Mouse (Mus musculus) regulatory T cell (primary cell): ENCODE data around the gene Catsper1.
"Not testable (repeated sequence)": the region's sequence is repeated elsewhere in the genome, so short reads cannot be mapped to it uniquely, and the experiment has no call there.

Experiments used
- in situ Hi-C: fragments of 300-600 bp; cut with MboI, MseI; formaldehyde crosslinking; loops from one replicate; pipeline ENCODE4 v1.15.1; 2025; ENCODE audit warnings: high pct_unique_total_duplicates

Catsper1 gene

DNA sequence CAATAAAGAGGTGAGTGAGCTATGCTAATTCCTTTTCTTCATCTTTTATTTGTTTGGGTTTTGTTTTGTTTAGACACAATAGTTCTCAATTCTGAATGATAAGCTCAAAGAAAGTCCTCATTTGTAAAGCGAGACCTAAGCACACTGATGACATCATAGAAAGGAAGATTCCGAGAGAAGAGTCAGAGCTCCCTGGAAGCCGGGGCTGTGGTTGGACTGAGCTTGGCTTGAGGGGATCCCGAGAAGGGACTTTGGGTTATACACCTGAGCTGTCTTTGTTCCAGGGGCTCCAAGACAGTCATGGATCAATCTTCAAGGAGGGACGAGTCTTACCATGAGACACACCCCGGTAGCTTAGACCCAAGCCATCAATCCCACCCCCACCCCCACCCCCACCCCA is at the start of gene Catsper1:
Catsper1 (plus strand) TSS at position 301 of the 400 bp plus-strand sequence.
- in situ Hi-C loops, result no loop called here

- in situ Hi-C loops, result no loop called here
These were observed 40.4 kb upstream of the Catsper1 start, which contains the start of gene Sf3b2 for GRCm38 (mm10) chr19:5294972-5295735. Gene Sf3b2, minus strand, starts transcription at chr19:5295455.

DNA sequence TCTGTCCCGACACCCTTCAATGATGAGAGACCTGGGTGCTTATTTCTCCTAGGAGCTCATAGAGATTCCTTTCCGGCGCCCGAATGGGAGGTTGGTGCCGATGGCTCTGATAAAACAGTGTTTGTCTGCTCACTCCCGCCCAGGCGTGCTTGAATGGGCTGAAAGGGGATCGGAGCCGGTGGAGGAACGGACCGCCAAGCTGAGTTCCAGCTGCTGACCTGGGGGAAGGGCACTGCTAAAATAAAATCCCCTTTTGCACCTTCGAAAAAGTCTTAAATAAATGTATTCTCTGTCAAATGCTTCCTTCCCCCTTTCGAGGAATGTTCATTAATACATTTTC is 39.8 kb upstream of the Catsper1 start:
- in situ Hi-C loops, result no loop called here

- in situ Hi-C loops, result no loop called here
These were observed 38.9 kb upstream of the Catsper1 start for GRCm38 (mm10) chr19:5296630-5297029.

DNA sequence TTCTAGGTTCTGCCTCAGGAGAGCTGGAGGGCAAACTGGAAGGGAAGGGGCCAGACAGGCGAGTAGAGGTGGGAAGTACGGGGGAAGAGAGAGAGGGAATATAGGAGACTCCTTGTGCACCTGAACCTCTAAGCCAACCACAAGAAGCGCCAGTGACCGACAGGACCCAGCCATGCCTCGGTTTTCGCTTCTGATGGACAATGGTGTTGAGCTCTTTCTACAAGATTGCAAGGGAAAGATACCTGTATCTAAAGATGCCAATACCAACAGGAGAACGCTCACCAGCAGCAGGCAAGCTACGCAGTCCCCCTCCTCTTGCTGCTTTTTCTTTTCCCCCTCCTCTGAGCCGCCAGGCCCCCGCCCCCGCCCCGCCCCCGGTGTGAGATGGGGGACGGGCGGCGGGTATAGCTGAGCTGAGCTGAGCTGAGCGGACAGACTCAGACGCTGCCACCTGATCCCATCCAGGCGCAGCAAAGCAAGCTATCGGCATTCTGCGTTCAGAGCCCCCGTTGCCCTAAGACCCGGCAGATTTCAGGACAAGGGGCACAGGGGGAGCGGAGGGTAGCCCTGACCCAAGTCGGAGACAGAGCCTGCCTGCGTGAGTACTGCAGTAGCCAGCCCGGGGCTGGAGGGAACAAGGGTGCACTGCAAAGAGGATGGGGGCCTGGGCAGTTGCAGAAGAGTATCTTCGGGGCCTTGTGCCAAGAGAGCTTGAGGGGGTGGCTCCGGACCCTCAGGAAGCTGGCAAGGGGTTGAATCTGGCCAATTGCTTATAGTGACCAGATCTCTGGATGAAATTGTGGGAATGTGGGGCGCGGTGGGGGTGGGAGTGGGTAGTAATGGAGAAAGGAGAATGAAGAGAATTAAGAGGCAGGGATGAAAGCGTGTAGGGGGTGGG is 37.4 kb upstream of the Catsper1 start, which contains the start of gene Gal3st3:
Gal3st3 (plus strand) TSS at position 429 of the 898 bp plus-strand sequence.
- in situ Hi-C loops, result no loop called here

DNA sequence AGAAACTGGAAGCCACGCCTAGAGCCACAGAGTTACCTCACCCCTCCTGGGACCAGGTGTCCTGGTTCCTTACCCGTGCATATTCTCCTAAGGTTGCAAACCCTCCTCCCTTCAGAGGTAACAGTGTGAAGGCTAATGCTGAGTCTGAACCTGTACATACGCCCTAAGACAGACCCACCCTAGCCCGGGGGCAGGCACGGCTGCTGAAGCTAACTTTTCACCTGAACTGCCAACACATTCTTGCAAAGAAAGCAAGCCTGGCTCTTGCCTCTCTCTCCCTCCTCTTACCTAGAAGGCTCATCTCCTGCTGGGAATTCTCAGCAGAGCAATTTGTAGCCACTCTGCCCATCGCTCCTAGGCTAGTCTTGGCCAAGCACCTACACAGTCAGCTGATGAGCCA is 35.0 kb upstream of the Catsper1 start:
- in situ Hi-C loops, result no loop called here

DNA sequence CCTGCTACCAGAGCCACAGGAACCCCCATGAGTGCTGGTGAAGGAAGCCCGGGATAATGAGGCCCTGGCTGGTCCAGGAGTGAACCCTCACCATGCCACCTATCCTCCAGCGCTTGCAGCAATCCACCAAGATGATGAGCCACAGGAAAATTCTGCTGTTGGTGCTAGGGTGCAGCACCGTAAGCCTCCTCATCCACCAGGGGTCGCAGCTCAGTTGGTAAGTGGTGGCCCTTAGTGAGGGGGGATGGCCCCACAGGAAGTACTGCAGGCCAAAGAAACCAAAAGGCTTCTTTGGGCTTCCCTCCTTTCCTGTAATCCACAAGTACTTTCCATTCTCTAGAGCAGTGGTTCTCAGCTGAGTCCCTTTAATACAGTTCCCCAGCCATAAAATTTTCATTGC is 33.1 kb upstream of the Catsper1 start:
- in situ Hi-C loops, result no loop called here

DNA sequence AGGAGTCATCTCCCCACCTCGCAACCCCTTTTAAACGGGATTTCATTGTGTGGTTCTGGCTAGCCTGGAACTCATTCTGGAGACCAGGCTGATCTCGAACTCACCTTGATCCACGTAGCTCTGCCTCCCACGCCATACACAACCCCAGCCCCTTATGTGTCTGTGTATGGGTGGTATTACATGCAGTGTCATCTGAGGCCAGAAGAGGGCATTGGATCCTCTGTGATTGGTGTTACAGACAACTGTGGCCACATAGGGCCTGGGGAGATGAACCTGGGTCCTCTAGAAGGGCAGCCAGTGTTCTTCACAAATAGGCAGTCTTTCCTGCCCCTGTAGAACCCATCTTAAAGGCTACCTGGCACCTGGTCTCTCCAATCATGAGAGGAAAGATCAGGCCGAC is 29.3 kb upstream of the Catsper1 start:
- in situ Hi-C loops, result no loop called here

- in situ Hi-C loops, result no loop called here
These were observed 28.4 kb upstream of the Catsper1 start for GRCm38 (mm10) chr19:5306968-5307734.

DNA sequence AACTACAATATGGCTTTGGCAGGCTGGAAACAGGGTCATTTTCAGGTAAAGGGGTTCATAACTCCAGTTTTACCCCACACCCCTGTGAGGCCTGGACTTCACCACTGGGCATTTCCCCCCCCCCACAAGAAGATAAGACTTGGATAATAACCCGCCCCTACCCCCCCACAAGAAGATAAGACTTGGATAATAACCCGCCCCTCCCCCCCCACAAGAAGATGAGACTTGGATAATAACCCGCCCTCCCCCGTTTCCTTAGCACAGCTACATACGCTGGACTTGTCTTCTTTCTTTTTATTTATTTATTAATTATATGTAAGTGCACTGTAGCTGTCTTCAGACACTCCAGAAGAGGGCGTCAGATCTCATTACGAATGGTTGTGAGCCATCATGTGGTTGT is 26.5 kb upstream of the Catsper1 start:
- in situ Hi-C loops, result no loop called here

GRCm38 (mm10) chr19:5313189-5313588 is 22.4 kb upstream of the Catsper1 start:
- in situ Hi-C loops, result no loop called here

- in situ Hi-C loops, result no loop called here
These were observed 11.7 kb upstream of the Catsper1 start for GRCm38 (mm10) chr19:5323801-5324200.

DNA sequence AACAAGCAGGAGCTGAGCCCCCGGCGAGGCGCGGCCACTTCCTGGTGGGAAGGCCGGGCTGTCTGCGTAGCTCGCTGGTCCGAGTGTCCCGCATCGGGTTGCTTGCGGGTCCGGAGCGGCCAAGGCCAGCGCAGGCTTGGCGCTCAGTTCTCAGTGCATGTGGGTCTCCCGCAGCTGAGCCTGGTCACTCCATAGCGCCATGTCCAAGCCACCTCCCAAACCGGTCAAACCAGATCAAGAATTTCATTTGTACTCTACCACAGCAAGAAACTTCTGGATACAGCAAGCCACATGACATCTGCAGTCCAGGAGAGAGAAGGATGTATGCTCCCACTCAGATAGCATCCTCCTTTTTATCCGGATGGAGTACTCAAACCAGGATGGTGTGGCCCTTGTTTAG is 7.6 kb upstream of the Catsper1 start:
- in situ Hi-C loops, result no loop called here

GRCm38 (mm10) chr19:5334741-5335140 is 800 bp upstream of the Catsper1 start:
- in situ Hi-C loops, result no loop called here

DNA sequence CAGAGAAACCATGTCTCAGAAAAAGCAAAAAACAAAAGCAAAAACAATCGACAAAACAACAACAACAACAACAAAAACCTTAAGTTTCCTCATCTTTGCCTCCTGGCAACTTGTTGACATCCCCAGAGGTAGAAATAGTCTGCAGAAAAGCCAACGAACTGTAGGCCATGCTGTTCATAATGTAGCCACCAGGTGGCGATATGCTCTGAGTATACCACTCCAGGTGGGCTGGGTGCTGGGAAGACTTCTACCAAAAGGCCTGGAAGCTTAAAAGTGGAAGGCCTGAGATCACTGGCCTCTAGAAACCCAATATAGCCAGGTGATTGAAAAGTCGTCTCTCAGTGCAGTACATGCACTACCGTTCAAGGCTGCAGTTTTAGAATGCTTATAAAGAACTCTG is 2.4 kb downstream of the Catsper1 start:
- in situ Hi-C loops, result no loop called here

DNA sequence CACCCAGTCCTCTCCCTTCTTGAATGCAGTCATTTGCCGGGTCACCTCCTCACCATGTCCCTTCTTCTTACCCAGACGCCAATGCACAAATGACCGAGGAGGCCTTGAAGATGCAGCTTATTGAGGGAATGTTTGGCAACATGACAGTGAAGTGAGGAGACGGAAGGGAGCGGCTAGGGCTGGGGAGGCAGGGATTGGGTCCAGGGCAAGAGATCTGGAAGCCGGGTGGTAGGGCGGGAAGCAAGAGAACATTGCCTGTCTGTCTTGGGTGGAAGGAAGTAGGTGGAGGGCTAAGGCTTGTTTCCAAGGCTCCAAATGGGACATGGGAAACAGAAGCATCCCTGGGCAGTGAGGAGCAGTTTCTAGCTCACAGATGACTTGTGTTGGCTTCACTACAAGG is 5.8 kb downstream of the Catsper1 start:
- in situ Hi-C loops, result no loop called here

- in situ Hi-C loops, result no loop called here
These were observed 10.0 kb downstream of the Catsper1 start for GRCm38 (mm10) chr19:5345297-5346131.

- in situ Hi-C loops, result no loop called here
These were observed 12.5 kb downstream of the Catsper1 start for GRCm38 (mm10) chr19:5348064-5348463.

DNA sequence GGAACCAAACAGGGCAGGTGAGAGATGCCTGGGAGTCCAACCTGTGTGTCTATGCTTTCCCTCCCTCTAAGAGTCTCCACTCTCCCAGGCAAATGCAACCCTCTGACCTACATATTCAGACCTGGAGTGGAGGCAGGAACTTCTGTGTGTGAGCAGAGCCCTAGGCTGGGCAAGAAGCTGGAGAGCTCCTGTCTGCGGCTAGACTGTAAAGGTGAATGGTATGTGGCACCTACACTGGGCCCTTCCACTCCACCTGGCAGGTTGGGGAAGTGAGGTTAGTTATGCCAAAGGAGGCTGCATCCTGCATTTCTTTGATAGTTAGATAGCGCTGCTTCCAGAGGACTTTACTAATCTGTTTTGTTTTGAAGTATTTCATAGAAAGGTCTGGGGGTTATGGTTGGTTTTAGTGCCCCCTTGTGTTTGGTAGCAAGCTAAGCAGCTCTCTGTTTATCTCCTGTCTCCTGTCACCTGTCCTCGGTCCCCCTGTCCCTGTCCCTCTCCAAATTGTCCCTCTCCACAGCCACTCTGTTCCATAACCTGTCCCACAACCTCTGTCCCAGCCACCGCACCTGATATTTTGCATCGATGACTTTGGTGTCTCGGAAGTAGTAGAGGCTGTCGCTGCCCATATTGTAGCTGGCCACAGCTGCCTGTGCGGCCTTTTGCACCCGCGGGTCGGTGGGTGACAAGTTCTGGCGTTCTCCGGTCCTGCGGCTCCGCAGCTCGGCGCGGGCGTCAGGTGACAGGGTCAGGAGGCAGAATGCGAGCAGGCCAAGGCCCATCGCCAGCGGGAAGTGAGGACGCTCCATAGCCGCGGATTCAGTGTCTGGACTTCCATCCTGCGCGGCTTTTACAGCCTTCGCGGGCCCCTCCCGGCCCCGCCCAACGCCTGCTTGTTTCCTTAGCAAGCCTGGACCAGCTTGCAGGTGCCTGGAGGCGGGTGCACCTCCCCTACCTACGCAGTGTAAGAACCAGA is 13.3 kb downstream of the Catsper1 start:
- in situ Hi-C loops, result no loop called here

DNA sequence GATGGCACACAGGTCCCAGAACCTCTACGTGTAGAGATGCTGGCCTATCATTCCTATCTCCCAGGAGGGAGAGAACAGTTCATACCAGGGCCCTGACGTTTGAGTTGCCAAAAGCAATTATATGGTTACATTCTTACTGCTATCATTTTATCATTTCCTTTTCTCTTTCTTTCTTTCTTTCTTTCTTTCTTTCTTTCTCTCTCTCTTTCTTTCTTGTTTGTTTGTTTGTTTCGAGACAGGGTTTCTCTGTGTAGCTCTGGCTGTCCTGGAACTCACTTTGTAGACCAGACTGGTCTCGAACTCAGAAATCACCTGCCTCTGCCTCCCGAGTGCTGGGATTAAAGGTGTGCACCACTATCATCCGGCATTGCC is 13.9 kb downstream of the Catsper1 start, which contains the start of gene Cst6:
Cst6 (minus strand) TSS at position 73 of the 372 bp plus-strand sequence.
- in situ Hi-C loops, result not testable (repeated sequence)
